Mouse (Mus musculus) embryonic facial prominence, embryonic 11.5 days (tissue): ENCODE results near the gene Psmb3. TPM values are rescaled to one million over a fixed set of nuclear protein-coding genes. Genes with fewer than 3 reads are reported as not detected.
"Not testable (repeated sequence)": the region's sequence is repeated elsewhere in the genome, so short reads cannot be mapped to it uniquely, and the experiment has no call there.

Source experiments
- ATAC-seq: fragments of 200-750 bp; cut with Nextera tagmentation; replicated peaks from 2 replicates; pipeline ENCODE4 v1.8.0; 2017; ENCODE audit warnings: low read depth; ENCODE audit not compliant: insufficient number of reproducible peaks, low FRiP score, low TSS enrichment
- DNase-seq: peaks from one replicate; pipeline ENCODE4 v3.0.0-alpha.2; 2015; ENCODE audit warnings: low spot score
- H3K27ac ChIP-seq: fragments of 300-500 bp; sonication (generic); replicated peaks from 2 replicates; pipeline ENCODE4 v1.5.1; 2014; ENCODE audit warnings: mild to moderate bottlenecking, low read depth, low read length, control low read depth
- H3K27me3 ChIP-seq: fragments of 300-500 bp; sonication (generic); 2 replicates; pipeline ENCODE4 v1.6.1; 2014; ENCODE audit warnings: mild to moderate bottlenecking, low read length, moderate library complexity, mixed read lengths; ENCODE audit not compliant: control insufficient read depth, insufficient read depth
- H3K36me3 ChIP-seq: fragments of 300-500 bp; sonication (generic); replicated peaks from 2 replicates; pipeline ENCODE4 v1.6.1; 2014; ENCODE audit warnings: low read depth, mild to moderate bottlenecking, low read length, moderate library complexity, mixed read lengths; ENCODE audit not compliant: control insufficient read depth, insufficient read depth
- H3K4me1 ChIP-seq: fragments of 300-500 bp; sonication (generic); 2 replicates; pipeline ENCODE4 v1.6.1; 2014; ENCODE audit warnings: low read length, mixed read lengths; ENCODE audit not compliant: control insufficient read depth, insufficient read depth
- H3K4me2 ChIP-seq: fragments of 300-500 bp; sonication (generic); 2 replicates; pipeline ENCODE4 v1.6.1; 2014; ENCODE audit warnings: low read depth, mild to moderate bottlenecking, control low read depth, low read length, moderate library complexity
- H3K4me3 ChIP-seq: fragments of 300-500 bp; sonication (generic); 2 replicates; pipeline ENCODE4 v1.5.1; 2014; ENCODE audit warnings: low read depth, low read length, control low read depth
- H3K9ac ChIP-seq: fragments of 300-500 bp; sonication (generic); replicated peaks from 2 replicates; pipeline ENCODE4 v1.6.1; 2014; ENCODE audit warnings: mild to moderate bottlenecking, control low read depth, low read length
- H3K9me3 ChIP-seq: fragments of 300-500 bp; sonication (generic); replicated peaks from 2 replicates; pipeline ENCODE4 v1.6.1; 2016; ENCODE audit warnings: mild to moderate bottlenecking, low read length, inconsistent platforms, mixed read lengths; ENCODE audit not compliant: control insufficient read depth
- WGBS: fragments of 180-500 bp; shearing (Covaris S2); extraction: QIAGEN DNeasy Blood & Tissue Kit; methylation state at CpG from one replicate; pipeline ENCODE4 v1.1.7; 2014; 5-methylcytosine and 5-hydroxymethylcytosine counted together
- polyA plus RNA-seq: library from polyadenylated mRNA; unstranded; fragments of >200 nt; fragmentation: Nextera tagmentation; extraction: Ambion mirVana; gene quantifications from 2 replicates; pipeline ENCODE4 v1.2.1, GENCODE M21; 2014

The Psmb3 gene
- polyA plus RNA-seq: 476 and 532 TPM in 2 replicates

GRCm38 (mm10) chr11:97703039-97703826 is at the start of gene Psmb3:
Gene Psmb3 (plus strand): TSS chr11:97703399.
- H3K9me3 ChIP-seq: no peaks in the 10 kb centered on the region
- peak within 1 kb of the TSS; percentile 54; the same call in 1 of the 2 replicates for H3K27ac ChIP-seq
- peak; percentile 100 for DNase-seq
- ATAC-seq: peak; percentile 83
- no peaks in the 10 kb centered on the region; the same call in 1 of the 2 replicates for H3K36me3 ChIP-seq
- under 1% methylated on average over 35 of the region's 35 CpGs for WGBS
- H3K9ac ChIP-seq: peak within 1 kb of the TSS; percentile 70
- H3K4me2 ChIP-seq: peak within 1 kb of the TSS; percentile 75
- peak within 1 kb of the TSS; percentile 74 for H3K4me3 ChIP-seq
- H3K4me1 ChIP-seq: peaks cover 4% of the 10 kb centered on the region
- H3K27me3 ChIP-seq: no peaks in the 10 kb centered on the region

GRCm38 (mm10) chr11:97654210-97654609 is 49.0 kb upstream of the Psmb3 start:
- H3K27me3 ChIP-seq: no peaks in the 10 kb centered on the region
- no peak for ATAC-seq
- no peaks in the 10 kb centered on the region for H3K9me3 ChIP-seq
- 89% methylated on average over 2 of the region's 2 CpGs for WGBS
- H3K4me1 ChIP-seq: no peaks in the 10 kb centered on the region
- no peak overlapping the region for H3K4me2 ChIP-seq
- H3K4me3 ChIP-seq: no peak overlapping the region
- no peak for DNase-seq
- H3K27ac ChIP-seq: no peak overlapping the region
- H3K36me3 ChIP-seq: no peaks in the 10 kb centered on the region
- H3K9ac ChIP-seq: no peak overlapping the region

DNA sequence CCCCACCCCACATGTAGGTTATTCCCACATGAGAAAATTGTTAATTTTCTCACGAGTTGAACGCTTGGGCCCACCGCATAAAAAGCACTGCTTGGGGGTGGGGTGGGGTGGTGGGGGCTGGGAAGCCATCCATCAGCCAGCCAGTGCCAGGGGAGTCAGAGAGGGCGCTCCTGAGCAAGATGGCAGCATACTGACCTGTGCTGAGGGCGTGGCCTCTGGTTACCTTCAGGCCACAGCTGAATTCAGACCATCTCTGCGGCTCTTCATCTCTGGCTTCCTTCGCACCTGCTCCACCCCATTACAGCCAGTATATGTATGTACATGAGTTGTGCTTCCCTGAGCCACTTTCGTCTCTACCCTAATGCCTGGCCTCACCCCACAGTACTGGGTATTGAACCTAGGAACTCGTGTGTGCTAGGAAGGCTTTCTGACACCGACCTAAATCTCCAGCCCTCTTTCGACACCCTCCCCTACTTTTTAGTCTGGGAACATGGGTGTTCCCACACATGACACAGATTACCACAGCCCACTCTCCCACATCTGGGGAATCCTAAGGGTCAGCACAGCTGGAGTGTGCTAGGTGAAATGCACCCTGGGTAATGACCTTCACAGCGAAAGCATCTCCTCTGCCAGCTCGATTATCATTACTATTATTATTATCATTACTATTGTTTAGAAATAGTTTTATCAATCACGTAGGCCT is 46.8 kb upstream of the Psmb3 start:
- Histone ChIP-seq H3K9ac (no peak overlapping the region), H3K4me2 (no peak overlapping the region), H3K27ac (no peak overlapping the region), H3K4me1 (no peaks in the 10 kb centered on the region; the same call in 1 of the 2 replicates), H3K36me3 (no peaks in the 10 kb centered on the region), H3K27me3 (peaks cover 3% of the 10 kb centered on the region; the same call in 1 of the 2 replicates), H3K9me3 (no peaks in the 10 kb centered on the region), H3K4me3 (no peak overlapping the region)
- WGBS: 70% methylated on average over 14 of the region's 14 CpGs
- DNase-seq (no peak), ATAC-seq (no peak)

DNA sequence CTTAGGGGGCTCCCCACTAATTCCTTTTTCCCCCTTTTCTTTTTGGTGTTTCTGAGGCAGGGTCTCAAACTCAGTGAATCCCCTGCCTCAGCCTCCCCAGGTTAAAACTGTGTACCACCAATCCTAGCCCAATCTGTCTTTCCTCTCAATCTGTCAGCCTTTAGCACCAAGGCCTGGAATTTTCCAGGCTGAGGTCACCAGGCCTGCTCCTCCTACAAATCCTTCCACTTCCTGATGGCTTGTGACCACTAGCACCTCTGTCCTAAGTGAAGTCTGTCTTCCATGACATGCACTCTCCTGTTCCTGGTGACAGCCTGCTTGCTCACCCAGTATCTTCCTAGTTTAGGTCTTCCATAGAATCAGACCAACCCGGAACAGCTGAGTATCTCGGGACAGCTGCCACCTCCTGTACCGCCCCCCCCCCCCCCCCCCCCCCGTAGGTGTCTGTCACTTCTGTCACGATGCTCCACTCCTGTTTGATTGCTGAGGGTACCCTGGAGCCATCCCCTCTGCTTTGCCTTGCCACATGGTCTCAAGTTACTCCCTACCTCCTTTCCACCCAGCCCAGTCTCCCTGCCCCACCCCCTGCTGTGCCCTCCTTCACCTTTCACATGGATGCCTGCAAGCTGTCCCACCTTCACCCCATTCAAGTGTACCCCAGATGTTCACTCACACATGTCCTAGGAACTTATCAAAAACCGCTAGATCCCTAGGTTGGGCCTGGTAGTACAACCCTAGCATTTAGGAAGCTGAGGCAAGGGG is 45.8 kb upstream of the Psmb3 start:
- Histone ChIP-seq H3K4me2 (no peak overlapping the region), H3K36me3 (no peaks in the 10 kb centered on the region), H3K27ac (no peak overlapping the region), H3K27me3 (peaks cover 8% of the 10 kb centered on the region), H3K4me1 (peaks cover 7% of the 10 kb centered on the region), H3K9me3 (no peaks in the 10 kb centered on the region), H3K4me3 (no peak overlapping the region), H3K9ac (no peak overlapping the region)
- DNase-seq (no peak), ATAC-seq (no peak)
- 45% methylated on average over 4 of the region's 6 CpGs for WGBS

DNA sequence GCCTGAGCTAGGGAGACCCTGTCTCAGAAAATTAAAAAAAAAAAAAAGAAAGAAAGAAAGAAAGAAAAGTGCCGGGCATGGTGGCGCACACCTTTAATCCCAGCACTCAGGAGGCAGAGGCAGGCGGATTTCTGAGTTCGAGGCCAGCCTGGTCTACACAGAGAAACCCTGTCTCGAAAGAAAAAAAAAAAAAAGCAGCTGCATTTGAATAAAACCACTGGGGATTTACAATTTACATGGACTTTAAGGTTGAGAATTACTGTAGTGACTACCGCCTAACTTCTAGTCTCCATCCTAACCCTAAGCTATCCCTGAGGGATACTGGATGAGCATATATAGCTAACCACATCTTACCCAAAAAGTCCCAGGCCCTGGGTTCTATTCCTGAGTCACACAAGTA is 45.2 kb upstream of the Psmb3 start:
- not testable (repeated sequence) for H3K36me3 ChIP-seq, H3K4me1 ChIP-seq, H3K4me2 ChIP-seq

DNA sequence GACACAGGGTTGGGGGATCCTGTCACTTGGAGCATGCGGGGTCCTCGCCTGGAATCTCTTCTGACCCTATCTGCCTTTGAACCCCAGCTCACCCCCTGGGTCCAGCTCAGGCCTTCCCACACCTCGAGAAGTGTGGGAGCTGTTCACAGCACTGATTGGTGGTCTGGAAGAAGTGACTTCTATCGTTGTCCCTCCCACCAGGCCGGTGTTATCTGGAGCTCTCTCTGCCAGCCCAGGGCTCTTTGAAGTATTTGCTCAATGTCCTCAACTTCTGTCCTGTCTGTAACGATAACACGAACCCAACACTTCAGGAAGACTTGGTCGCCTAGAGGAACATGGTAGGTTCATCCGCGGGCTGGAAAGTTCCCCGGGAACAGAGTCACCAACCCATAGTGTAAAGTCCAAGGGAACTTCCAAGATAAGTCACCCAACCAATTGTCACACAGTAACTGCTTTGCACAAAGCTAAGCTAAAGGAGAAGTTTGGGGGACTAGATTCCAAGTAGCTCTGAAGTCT is 44.4 kb upstream of the Psmb3 start:
- Histone ChIP-seq H3K27ac (no peak overlapping the region), H3K27me3 (peaks cover 8% of the 10 kb centered on the region), H3K9ac (no peak overlapping the region), H3K4me3 (no peak overlapping the region), H3K4me1 (peaks cover 7% of the 10 kb centered on the region), H3K36me3 (no peaks in the 10 kb centered on the region), H3K4me2 (no peak overlapping the region), H3K9me3 (no peaks in the 10 kb centered on the region)
- DNase-seq: no peak
- ATAC-seq: no peak
- WGBS: 72% methylated on average over 11 of the region's 11 CpGs

More for the DNA sequence above, 45.2 kb upstream of the Psmb3 start:
- ATAC-seq, DNase-seq, H3K27ac ChIP-seq, H3K9me3 ChIP-seq, H3K4me3 ChIP-seq, H3K9ac ChIP-seq, H3K27me3 ChIP-seq: not testable (repeated sequence)
- 89% methylated on average over 6 of the region's 6 CpGs for WGBS

- peaks cover 7% of the 10 kb centered on the region for H3K4me1 ChIP-seq
- DNase-seq (no peak), ATAC-seq (no peak)
- peak overlapping the region; percentile 85 for H3K9ac ChIP-seq
- peak overlapping the region; percentile 81 for H3K4me3 ChIP-seq
- 13% methylated on average over 13 of the region's 13 CpGs for WGBS
- peak overlapping the region; percentile 84 for H3K4me2 ChIP-seq
- H3K36me3 ChIP-seq: no peaks in the 10 kb centered on the region
- H3K27me3 ChIP-seq: peaks cover 8% of the 10 kb centered on the region
- no peak overlapping the region for H3K27ac ChIP-seq
- H3K9me3 ChIP-seq: no peaks in the 10 kb centered on the region
These were observed 43.8 kb upstream of the Psmb3 start for GRCm38 (mm10) chr11:97659267-97659989.
